Mouse (Mus musculus): ENCODE data around the gene Grik5.

Gene Grik5

GRCm38 (mm10) chr7:25071979-25072715 is at the start of gene Grik5, which contains the start of gene Zfp574:
Grik5 (minus strand) TSS chr7:25072346.
Zfp574 (plus strand) TSS chr7:25072567.
- in situ Hi-C loops (cut with MboI), result no loop called here

GRCm38 (mm10) chr7:25121240-25121786 is 49.2 kb upstream of the Grik5 start:
- in situ Hi-C loops (cut with MboI), result no loop called here

GRCm38 (mm10) chr7:25120061-25120834 is 48.1 kb upstream of the Grik5 start:
- in situ Hi-C loops (cut with MboI), result no loop called here

- in situ Hi-C loops (cut with MboI), result no loop called here
Observed at GRCm38 (mm10) chr7:25112956-25113603, 40.9 kb upstream of the Grik5 start.

GRCm38 (mm10) chr7:25112178-25112955 is 40.2 kb upstream of the Grik5 start:
- in situ Hi-C loops (cut with MboI), result no loop called here

GRCm38 (mm10) chr7:25110336-25110735 is 38.2 kb upstream of the Grik5 start:
- in situ Hi-C loops (cut with MboI), result no loop called here

GRCm38 (mm10) chr7:25109355-25109754 is 37.2 kb upstream of the Grik5 start:
- in situ Hi-C loops (cut with MboI), result loop anchor here (5.0 kb wide), 1 partner anchor 73 kb away; no protein-coding TSS in a partner anchor

- in situ Hi-C loops (cut with MboI), result loop anchor here (5.0 kb wide), 1 partner anchor 75 kb away; no protein-coding TSS in a partner anchor
Observed at GRCm38 (mm10) chr7:25106790-25107502, 34.8 kb upstream of the Grik5 start.

GRCm38 (mm10) chr7:25105411-25106160 is 33.4 kb upstream of the Grik5 start:
- in situ Hi-C loops (cut with MboI), result loop anchor here (5.0 kb wide), 1 partner anchor 77 kb away; no protein-coding TSS in a partner anchor

GRCm38 (mm10) chr7:25099581-25099980 is 27.4 kb upstream of the Grik5 start:
- in situ Hi-C loops (cut with MboI), result no loop called here

- in situ Hi-C loops (cut with MboI), result no loop called here
Observed at GRCm38 (mm10) chr7:25098169-25098568, 26.0 kb upstream of the Grik5 start.

- in situ Hi-C loops (cut with MboI), result no loop called here
Observed at GRCm38 (mm10) chr7:25089875-25090274, 17.7 kb upstream of the Grik5 start.

- in situ Hi-C loops (cut with MboI), result no loop called here
Observed at GRCm38 (mm10) chr7:25088968-25089367, 16.8 kb upstream of the Grik5 start.

- in situ Hi-C loops (cut with MboI), result no loop called here
Observed at GRCm38 (mm10) chr7:25088531-25088930, 16.4 kb upstream of the Grik5 start.

- in situ Hi-C loops (cut with MboI), result no loop called here
Observed at GRCm38 (mm10) chr7:25087972-25088371, 15.8 kb upstream of the Grik5 start.

GRCm38 (mm10) chr7:25087256-25087912 is 15.2 kb upstream of the Grik5 start:
- in situ Hi-C loops (cut with MboI), result no loop called here

GRCm38 (mm10) chr7:25086656-25087055 is 14.5 kb upstream of the Grik5 start:
- in situ Hi-C loops (cut with MboI), result no loop called here

- in situ Hi-C loops (cut with MboI), result no loop called here
Observed at GRCm38 (mm10) chr7:25084621-25085020, 12.5 kb upstream of the Grik5 start.

- in situ Hi-C loops (cut with MboI), result no loop called here
Observed at GRCm38 (mm10) chr7:25082510-25082909, 10.4 kb upstream of the Grik5 start.

Measured in mature B cell (primary cell).